Mouse (Mus musculus) ES-Bruce4 (cell line): ENCODE results near the gene Tle3. TPM values are rescaled to one million over a fixed set of nuclear protein-coding genes. Genes with fewer than 3 reads are reported as not detected.

Experiments
- H3K27ac ChIP-seq: 2 replicates; pipeline ENCODE4 v1.5.1; 2012; ENCODE audit warnings: low read length, inconsistent platforms; ENCODE audit not compliant: insufficient read depth
- H3K27me3 ChIP-seq: 2 replicates; pipeline ENCODE4 v1.6.1; 2012; ENCODE audit warnings: mild to moderate bottlenecking, low read length, inconsistent platforms; ENCODE audit not compliant: control insufficient read depth, poor library complexity, insufficient read depth, severe bottlenecking
- H3K36me3 ChIP-seq: 2 replicates; pipeline ENCODE4 v1.6.1; 2012; ENCODE audit warnings: inconsistent platforms, mild to moderate bottlenecking, low read length, moderate library complexity; ENCODE audit not compliant: control insufficient read depth, poor library complexity, insufficient read depth, severe bottlenecking
- H3K4me1 ChIP-seq: one replicate; pipeline ENCODE4 v1.8.1; 2011; ENCODE audit warnings: low read length; ENCODE audit not compliant: control insufficient read depth, insufficient read depth
- H3K4me3 ChIP-seq: 2 replicates; pipeline ENCODE4 v1.5.1; 2011; ENCODE audit warnings: low read depth, mild to moderate bottlenecking, low read length
- H3K9ac ChIP-seq: 2 replicates; pipeline ENCODE4 v1.6.1; 2012; ENCODE audit warnings: low read depth, mild to moderate bottlenecking, inconsistent platforms; ENCODE audit not compliant: poor library complexity, severe bottlenecking
- H3K9me3 ChIP-seq: replicated peaks from 2 replicates; pipeline ENCODE4 v1.6.1; 2012; ENCODE audit warnings: mild to moderate bottlenecking, low read length, inconsistent platforms; ENCODE audit not compliant: control insufficient read depth, poor library complexity, insufficient read depth, severe bottlenecking
- CTCF ChIP-seq: IDR thresholded peaks from one replicate; pipeline ENCODE4 v1.8.1; 2011; ENCODE audit warnings: low read depth, low read length
- EP300 ChIP-seq: IDR thresholded peaks from 2 replicates; pipeline ENCODE4 v1.6.1; 2011; ENCODE audit warnings: low read depth, low read length; ENCODE audit not compliant: insufficient read depth
- POLR2A ChIP-seq: IDR thresholded peaks from one replicate; pipeline ENCODE4 v1.8.1; 2011; ENCODE audit warnings: low read length; ENCODE audit not compliant: insufficient read depth
- polyA plus RNA-seq: library from polyadenylated mRNA; stranded (reverse); fragments of >200 nt; gene quantifications from 2 replicates; pipeline ENCODE4 v1.2.4, GENCODE M21; 2011; ENCODE audit warnings: low read depth; ENCODE audit not compliant: missing spikeins, insufficient read depth, insufficient read length

Tle3 gene
- polyA plus RNA-seq, 1 experiment: 146 TPM

- H3K9ac ChIP-seq: no peak overlapping the region
- H3K4me3 ChIP-seq: no peak overlapping the region
- no peaks in the 10 kb centered on the region for H3K27me3 ChIP-seq
- H3K9me3 ChIP-seq: peaks cover 6% of the 10 kb centered on the region; the same call in 1 of the 2 replicates
- no peaks in the 10 kb centered on the region for H3K4me1 ChIP-seq
- no peak overlapping the region for H3K27ac ChIP-seq
- H3K36me3 ChIP-seq: no peaks in the 10 kb centered on the region
- TF ChIP-seq CTCF (no peak), EP300 (no peak), POLR2A (no peak)
Observed at GRCm38 (mm10) chr9:61461859-61462258, 89.7 kb downstream of the Tle3 start.

GRCm38 (mm10) chr9:61467436-61467835 is 95.3 kb downstream of the Tle3 start:
- Histone ChIP-seq H3K9me3 (peaks cover 6% of the 10 kb centered on the region; the same call in 1 of the 2 replicates), H3K27ac (no peak overlapping the region), H3K36me3 (no peaks in the 10 kb centered on the region), H3K27me3 (no peaks in the 10 kb centered on the region), H3K9ac (no peak overlapping the region), H3K4me1 (peaks cover 12% of the 10 kb centered on the region), H3K4me3 (no peak overlapping the region)
- no peak for TF ChIP-seq CTCF
- TF ChIP-seq EP300: no peak
- no peak for TF ChIP-seq POLR2A
